Mouse (Mus musculus) v-Abl transformed pro-B cells (cell line): ENCODE results near the gene Tle3.

ENCODE experiments used
- in situ Hi-C, 2 experiments: fragments of 400-800 bp; cut with MboI; formaldehyde crosslinking; loops; one replicate each; pipeline ENCODE4 v1.15.1; 2025; ENCODE audit not compliant: unreplicated experiment in 2 of 2

The Tle3 gene

GRCm38 (mm10) chr9:61388689-61389403 lies 16.7 kb downstream of the Tle3 start:
- in situ Hi-C loops: loop anchor here (10.0 kb wide), 2 partner anchors 446 to 466 kb away; no protein-coding TSS in a partner anchor

DNA sequence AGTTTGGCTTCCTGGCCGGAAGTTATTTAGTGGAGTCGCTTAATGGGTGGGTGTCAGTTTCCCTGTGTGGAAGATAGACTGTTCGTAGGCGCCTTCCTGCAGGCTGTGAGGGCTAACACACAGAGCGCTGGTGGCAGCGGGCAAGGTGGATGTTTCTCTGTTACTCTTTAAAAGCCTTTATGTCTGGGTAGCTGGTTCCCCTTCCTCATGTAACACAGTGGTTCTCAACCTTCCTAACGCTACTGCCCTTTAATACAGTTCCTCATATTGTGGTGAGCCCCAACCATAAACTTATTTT lies 17.2 kb downstream of the Tle3 start:
- in situ Hi-C loops: loop anchor here (10.0 kb wide), 2 partner anchors 445 to 465 kb away; no protein-coding TSS in a partner anchor

GRCm38 (mm10) chr9:61391570-61392337 lies 19.6 kb downstream of the Tle3 start:
- in situ Hi-C loops: loop anchor here in 1 of 2 experiments (5.0 kb wide), 1 partner anchor 301 kb away; no protein-coding TSS in a partner anchor

DNA sequence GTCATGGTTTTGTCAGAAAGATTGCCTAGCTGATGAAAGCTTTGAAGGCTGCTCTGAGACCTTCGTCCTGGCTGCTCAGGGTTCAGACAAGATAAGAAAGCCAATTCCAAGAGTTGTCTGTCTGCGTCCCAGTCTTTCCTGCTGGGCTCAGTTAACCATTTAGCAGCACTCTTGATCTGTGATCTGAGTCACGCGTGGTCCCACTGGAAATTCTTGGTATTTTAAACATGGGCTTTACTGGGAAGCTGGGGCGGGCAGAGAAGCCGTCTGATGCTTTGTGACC lies 20.1 kb downstream of the Tle3 start:
- in situ Hi-C loops: loop anchor here in 1 of 2 experiments (5.0 kb wide), 1 partner anchor 300 kb away; no protein-coding TSS in a partner anchor

- in situ Hi-C loops: loop anchor here in 1 of 2 experiments (5.0 kb wide), 1 partner anchor 299 kb away; no protein-coding TSS in a partner anchor
Measured at GRCm38 (mm10) chr9:61393161-61393560, 21.0 kb downstream of the Tle3 start.

DNA sequence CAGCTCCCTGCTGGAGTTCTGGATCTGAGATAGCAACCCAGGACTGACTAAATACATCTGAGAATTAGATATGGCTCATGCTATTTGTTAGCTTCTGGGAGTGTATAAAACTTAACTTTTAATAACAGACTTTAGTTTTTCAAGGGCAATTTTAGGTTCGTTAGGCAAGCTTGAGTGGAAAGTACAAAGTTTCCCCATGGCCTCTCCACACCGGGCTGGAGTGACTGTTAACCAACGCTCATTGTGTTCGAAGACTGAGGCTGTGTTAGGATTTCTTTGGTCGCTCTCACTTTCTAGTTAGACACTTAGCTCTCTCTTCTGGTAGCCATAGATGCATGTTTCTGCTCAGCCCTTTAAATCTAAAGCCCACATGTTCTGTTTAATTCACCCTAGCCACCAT lies 21.7 kb downstream of the Tle3 start:
- in situ Hi-C loops: loop anchor here in 1 of 2 experiments (5.0 kb wide), 1 partner anchor 298 kb away; no protein-coding TSS in a partner anchor

GRCm38 (mm10) chr9:61395071-61395470 lies 22.9 kb downstream of the Tle3 start:
- in situ Hi-C loops: no loop called here

- in situ Hi-C loops: no loop called here
Measured at GRCm38 (mm10) chr9:61396474-61396873, 24.3 kb downstream of the Tle3 start.

- in situ Hi-C loops: no loop called here
Measured at GRCm38 (mm10) chr9:61397130-61397529, 25.0 kb downstream of the Tle3 start.

DNA sequence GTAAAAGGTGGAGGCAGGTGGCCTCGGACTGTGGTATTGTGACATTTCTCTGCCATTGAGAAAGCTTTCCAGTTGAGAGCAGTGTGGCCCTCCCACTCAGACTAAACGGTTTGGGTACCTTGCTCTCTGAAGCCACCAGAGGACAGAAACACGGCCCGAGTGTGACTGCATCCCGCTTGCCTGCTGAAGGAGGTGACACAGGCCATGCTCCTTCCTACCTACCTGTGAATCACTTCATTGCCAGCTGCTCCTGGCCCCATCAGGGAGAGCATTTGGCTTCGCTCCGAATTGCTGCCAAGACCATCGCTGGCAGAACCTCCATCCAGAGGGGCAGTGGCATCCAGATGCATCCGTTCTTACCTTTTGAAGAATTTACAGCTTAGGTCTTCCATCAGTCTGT lies 26.0 kb downstream of the Tle3 start:
- in situ Hi-C loops: no loop called here

DNA sequence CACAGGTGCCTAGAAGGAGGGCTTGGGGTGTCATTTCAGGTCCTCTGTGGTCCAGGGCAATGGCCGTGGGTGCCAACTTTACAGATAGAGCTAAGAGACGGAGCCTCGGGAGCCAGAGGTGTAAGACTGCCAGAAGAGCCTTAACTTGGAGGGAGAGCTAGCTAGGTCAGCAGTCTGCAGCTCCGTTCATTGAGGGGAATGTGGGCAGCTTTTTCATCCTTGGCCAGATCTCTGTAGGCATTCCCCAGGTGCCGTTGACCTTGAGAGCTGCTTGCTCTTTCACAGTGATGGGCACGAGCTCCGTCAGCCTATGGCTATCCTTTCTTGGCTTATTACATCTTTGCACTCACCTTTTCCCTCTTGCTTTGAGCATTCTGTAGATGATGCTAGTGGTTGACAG lies 28.0 kb downstream of the Tle3 start:
- in situ Hi-C loops: no loop called here

DNA sequence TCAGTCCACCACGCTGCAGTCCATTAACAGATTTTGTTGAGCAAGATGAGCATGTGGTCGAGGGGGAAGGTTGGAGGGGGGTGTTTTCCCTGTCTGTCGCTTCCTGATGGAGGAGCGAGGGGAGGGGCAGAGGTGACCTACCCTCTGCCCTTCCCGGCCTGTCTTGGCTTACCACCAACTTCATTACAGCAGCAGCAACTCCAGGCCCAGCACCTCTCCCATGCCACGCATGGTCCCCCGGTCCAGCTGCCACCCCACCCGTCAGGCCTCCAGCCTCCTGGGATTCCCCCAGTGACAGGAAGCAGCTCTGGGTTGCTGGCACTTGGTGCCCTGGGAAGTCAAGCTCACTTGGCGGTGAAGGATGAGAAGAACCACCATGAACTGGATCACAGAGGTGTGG lies 29.5 kb downstream of the Tle3 start:
- in situ Hi-C loops: no loop called here

DNA sequence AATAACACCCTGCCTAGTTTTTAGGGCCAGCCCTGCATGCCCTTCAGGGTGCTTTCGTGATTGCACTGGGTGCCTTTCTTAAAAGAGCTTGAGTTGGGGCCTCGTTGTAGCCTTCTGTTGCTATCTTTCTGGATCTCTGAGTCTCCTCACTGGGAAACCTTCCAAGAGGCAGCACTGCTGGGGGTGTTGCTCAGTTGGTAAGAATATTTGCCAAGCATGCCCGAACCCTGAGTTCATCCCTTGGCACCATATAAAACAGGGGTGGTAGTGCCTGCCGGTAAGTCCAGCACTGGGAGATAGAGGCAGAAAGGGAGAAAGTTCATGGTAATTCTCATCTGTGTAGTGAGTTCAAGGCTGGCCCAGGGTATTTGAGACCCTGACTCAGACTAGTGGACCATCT lies 30.1 kb downstream of the Tle3 start:
- in situ Hi-C loops: no loop called here

DNA sequence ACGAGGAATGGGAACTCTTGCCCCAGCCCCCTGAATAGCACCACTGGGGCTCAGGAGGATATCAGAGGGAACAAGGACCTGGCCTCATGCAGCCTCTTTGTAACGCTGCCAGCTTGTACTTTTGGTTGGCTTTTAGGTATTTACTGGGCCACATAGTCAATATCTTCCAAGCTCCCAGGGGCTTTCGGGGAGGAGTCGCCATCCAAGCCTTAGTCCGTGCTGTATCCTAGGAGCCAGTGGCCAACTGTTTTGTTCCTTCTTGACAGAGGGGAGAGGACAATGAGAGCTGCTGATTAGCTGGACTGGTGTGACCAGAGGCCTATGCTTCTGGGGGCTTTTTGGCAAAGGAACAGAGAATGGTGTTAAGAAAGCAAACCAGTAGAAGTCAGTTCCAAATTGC lies 30.6 kb downstream of the Tle3 start:
- in situ Hi-C loops: no loop called here

GRCm38 (mm10) chr9:61403866-61404614 lies 31.9 kb downstream of the Tle3 start:
- in situ Hi-C loops: no loop called here

DNA sequence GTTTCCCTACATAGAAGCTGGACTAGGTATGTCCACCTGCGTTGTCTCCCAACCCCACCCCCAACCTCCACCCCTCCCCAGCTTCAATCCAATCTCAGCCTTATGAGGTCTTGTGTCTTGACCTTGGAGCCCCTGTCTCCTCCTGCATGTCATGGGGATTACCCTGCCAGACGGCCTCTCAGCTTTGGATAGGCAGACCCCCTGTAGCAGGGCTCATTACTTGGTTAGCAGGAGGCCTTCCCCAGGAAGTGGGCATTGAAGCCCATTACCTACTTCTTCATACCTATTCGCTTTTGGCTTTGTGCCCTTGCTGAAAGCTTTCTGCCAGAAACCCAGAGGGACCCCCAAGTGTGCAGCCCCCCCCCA lies 32.4 kb downstream of the Tle3 start:
- in situ Hi-C loops: no loop called here

GRCm38 (mm10) chr9:61404998-61405621 lies 32.9 kb downstream of the Tle3 start:
- in situ Hi-C loops: no loop called here

DNA sequence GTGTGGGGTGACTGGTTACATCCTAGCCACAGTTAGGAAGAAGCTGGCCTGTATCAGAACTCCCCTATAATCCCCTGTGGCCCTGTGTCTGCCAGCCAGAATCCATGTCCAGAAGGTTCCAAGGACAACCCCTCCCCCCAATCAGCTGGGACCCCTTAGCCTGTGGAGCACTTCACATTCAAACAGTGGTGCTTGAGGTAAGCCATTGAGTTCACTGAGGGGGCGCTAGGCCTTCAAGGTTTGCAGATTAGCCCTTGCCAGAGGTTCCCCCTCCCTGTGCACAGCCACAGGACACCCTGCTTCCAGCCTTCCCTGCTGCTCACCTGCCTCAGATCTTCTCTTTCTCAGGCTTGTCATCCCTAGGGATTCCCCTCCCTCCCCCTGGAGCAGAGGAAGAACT lies 34.2 kb downstream of the Tle3 start:
- in situ Hi-C loops: no loop called here

DNA sequence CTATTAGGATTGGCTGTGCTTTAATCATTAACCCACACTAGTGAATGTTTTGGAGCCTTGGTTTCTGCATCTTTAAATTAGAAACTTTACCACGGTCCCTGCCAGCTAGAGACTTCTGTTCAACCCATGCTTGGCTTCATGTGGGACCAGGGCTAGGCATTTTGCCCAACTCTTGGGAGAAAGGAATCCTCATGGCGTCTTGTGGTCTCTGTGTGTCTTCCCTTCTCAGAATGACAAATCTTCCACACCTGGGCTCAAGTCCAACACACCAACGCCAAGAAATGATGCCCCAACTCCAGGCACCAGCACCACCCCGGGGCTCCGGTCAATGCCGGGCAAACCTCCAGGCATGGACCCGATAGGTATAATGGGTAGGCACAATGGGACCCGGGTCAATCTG lies 36.9 kb downstream of the Tle3 start:
- in situ Hi-C loops: no loop called here

DNA sequence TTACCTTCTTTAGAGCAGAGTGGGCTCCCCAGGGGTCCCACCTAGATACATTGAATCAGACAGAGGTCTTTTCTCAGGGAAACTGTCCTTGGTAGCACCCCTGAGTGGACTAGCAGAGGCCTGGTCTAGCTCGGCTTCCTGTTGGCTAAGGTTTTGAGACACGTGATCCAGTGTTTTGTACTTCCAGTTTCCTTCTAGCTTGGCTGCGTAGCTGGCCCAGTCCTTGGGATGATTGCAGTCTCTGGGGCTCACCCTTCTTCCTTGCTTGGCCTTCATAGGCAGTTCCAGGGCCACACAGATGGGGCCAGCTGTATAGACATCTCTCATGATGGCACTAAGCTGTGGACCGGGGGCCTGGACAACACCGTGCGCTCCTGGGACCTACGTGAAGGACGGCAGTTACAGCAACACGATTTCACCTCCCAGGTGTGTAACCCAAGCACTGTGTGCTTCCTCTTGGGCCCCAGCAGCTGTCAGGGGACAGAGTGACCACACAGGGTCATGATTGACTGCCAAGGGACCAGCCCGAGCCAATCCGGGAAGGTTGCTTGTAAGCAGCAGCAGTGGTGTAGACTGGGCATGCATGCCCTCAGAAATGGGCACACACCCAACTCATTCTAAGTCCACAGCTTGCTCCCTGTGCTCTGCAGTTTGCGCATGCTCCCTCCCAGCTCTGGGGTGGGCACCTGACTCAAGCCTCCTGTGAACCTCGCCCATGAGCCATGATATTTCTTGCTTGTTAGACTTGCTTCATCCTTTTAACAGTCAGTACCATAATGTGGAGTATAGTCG lies 41.7 kb downstream of the Tle3 start:
- in situ Hi-C loops: no loop called here
